Mouse (Mus musculus): ENCODE results near the gene Tlr7. TPM values are rescaled to one million over a fixed set of nuclear protein-coding genes. Genes with fewer than 3 reads are reported as not detected.
"Not testable (repeated sequence)": the region's sequence is repeated elsewhere in the genome, so short reads cannot be mapped to it uniquely, and the experiment has no call there.

Tlr7 gene
- polyA plus RNA-seq (2014; fragmentation: Nextera tagmentation; extraction: Ambion mirVana), result 0.25 and 0.70 TPM in 2 replicates

DNA sequence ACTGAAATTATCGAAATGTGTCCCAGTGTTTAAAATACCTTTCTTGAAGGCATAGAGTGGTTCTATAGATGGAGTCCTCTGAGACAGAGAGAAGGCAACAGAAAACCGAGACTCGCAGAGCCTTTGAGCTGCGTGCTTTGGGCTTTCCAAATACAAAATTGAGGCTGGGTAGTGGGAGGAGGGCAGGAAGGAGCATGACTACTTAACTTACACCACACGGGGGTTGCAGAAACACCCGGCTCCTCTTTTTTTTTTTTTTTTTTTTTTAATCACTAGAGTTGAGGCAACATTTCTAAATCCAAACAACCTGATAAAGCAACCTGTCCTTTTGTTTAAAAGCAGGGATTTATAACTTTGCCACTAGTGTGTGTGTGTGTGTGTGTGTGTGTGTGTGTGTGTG lies at the start of gene Tlr7:
Gene Tlr7 (minus strand): TSS at position 160 of the 400 bp plus-strand sequence.
- Histone ChIP-seq H3K4me3 (ENCODE audit: low read depth, low read length) (no peak within 1 kb of the TSS), H3K4me1 (ENCODE audit: control insufficient read depth, insufficient read depth, low read length) (no peaks in the 10 kb centered on the region), H3K27ac (ENCODE audit: low read depth, low read length) (no peak within 1 kb of the TSS), H3K9me3 (replicated peaks; ENCODE audit: control insufficient read depth, low read length) (no peaks in the 10 kb centered on the region), H3K27me3 (ENCODE audit: control insufficient read depth, insufficient read depth, low read length) (no peaks in the 10 kb centered on the region), H3K4me2 (no peak within 1 kb of the TSS), H3K9ac (ENCODE audit: low read depth, low read length) (no peak within 1 kb of the TSS), H3K36me3 (ENCODE audit: control insufficient read depth, insufficient read depth, low read length) (no peaks in the 10 kb centered on the region)
- no peak for ATAC-seq (replicated peaks; ENCODE audit: insufficient number of reproducible peaks, low FRiP score, low TSS enrichment)
- WGBS (ENCODE audit: insufficient replicate concordance), result 77% methylated on average over 6 of the region's 6 CpGs

DNA sequence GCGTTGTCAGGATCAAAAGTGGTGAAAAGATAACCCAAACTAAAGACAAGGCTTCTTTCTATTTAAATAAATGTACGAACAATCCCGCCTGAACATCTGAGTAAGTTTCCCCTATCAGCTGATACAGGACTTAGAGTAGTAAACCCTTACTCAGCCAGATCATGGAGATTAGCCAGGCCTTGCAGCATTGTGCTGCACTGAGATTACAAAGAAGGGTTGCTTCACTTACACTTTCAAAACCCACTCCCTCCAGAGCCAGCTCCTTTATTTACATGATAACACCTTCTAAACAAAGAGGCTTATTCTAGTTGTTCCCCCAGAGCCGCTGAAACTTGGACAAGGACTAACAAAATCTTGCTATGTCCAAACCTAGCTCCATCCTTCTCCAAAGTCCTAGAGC lies 49.7 kb upstream of the Tlr7 start:
- ATAC-seq (replicated peaks; ENCODE audit: insufficient number of reproducible peaks, low FRiP score, low TSS enrichment), result no peak
- no peak overlapping the region for H3K4me3 ChIP-seq (ENCODE audit: low read depth, low read length)
- no peaks in the 10 kb centered on the region for H3K36me3 ChIP-seq (ENCODE audit: control insufficient read depth, insufficient read depth, low read length)
- H3K9me3 ChIP-seq (replicated peaks; ENCODE audit: control insufficient read depth, low read length), result no peaks in the 10 kb centered on the region
- H3K27me3 ChIP-seq (ENCODE audit: control insufficient read depth, insufficient read depth, low read length), result no peaks in the 10 kb centered on the region
- H3K4me2 ChIP-seq, result no peak overlapping the region; the same call in 1 of the 2 replicates
- H3K4me1 ChIP-seq (ENCODE audit: control insufficient read depth, insufficient read depth, low read length), result no peaks in the 10 kb centered on the region; the same call in 1 of the 2 replicates
- no peak overlapping the region for H3K27ac ChIP-seq (ENCODE audit: low read depth, low read length)
- 47% methylated on average over 4 of the region's 4 CpGs for WGBS (ENCODE audit: insufficient replicate concordance)
- no peak overlapping the region for H3K9ac ChIP-seq (ENCODE audit: low read depth, low read length)

DNA sequence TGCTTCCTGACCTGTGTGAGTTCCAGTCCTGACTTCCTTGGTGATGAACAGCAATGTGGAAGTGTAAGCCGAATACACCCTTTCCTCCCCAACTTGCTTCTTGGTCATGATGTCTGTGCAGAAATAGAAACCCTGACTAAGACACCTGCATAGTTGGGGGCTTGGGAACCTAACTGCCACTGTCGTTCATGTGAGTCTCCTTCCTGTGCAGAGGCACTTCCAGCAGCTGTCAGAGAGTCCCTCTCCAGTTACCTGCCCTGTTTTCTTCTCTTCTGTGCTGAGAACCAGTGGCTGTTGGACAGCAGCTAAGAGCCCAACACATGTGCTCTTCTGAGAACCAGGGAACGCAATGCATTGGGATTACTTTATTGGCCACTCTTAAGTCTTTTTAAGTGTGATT lies 30.9 kb upstream of the Tlr7 start:
- H3K4me2 ChIP-seq; H3K9me3 ChIP-seq (replicated peaks; ENCODE audit: control insufficient read depth, low read length); H3K27ac ChIP-seq (ENCODE audit: low read depth, low read length); ATAC-seq (replicated peaks; ENCODE audit: insufficient number of reproducible peaks, low FRiP score, low TSS enrichment); H3K36me3 ChIP-seq (ENCODE audit: control insufficient read depth, insufficient read depth, low read length); H3K4me3 ChIP-seq (ENCODE audit: low read depth, low read length); H3K4me1 ChIP-seq (ENCODE audit: control insufficient read depth, insufficient read depth, low read length); H3K9ac ChIP-seq (ENCODE audit: low read depth, low read length); H3K27me3 ChIP-seq (ENCODE audit: control insufficient read depth, insufficient read depth, low read length): not testable (repeated sequence)
- WGBS (ENCODE audit: insufficient replicate concordance), result 76% methylated on average over 3 of the region's 3 CpGs

DNA sequence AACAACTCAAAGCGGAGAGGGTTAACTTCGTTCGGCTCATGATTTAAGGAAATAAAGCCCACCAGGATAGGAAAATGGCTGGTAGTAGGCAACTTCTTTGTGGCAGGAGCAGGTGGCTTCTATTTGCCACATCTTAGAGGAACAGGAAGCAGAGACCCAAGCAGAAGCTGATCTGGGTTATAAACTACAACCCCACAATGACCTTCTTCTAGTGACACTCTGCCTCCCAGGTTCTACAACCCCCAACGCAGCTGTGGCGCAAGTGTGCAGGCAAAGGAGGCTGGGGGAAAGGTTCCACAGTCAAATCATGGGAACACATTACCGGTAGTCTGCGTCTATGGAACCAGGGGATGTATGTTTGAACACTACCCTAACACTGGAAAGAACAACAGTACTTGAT lies 29.3 kb upstream of the Tlr7 start:
- 90% methylated on average over 7 of the region's 7 CpGs for WGBS (ENCODE audit: insufficient replicate concordance)
- Histone ChIP-seq H3K9ac (ENCODE audit: low read depth, low read length) (no peak overlapping the region), H3K4me2 (no peak overlapping the region), H3K27ac (ENCODE audit: low read depth, low read length) (no peak overlapping the region), H3K4me3 (ENCODE audit: low read depth, low read length) (no peak overlapping the region), H3K9me3 (replicated peaks; ENCODE audit: control insufficient read depth, low read length) (no peaks in the 10 kb centered on the region), H3K4me1 (ENCODE audit: control insufficient read depth, insufficient read depth, low read length) (no peaks in the 10 kb centered on the region), H3K27me3 (ENCODE audit: control insufficient read depth, insufficient read depth, low read length) (peaks cover 2% of the 10 kb centered on the region; the same call in 1 of the 2 replicates), H3K36me3 (ENCODE audit: control insufficient read depth, insufficient read depth, low read length) (no peaks in the 10 kb centered on the region)
- ATAC-seq (replicated peaks; ENCODE audit: insufficient number of reproducible peaks, low FRiP score, low TSS enrichment), result no peak

DNA sequence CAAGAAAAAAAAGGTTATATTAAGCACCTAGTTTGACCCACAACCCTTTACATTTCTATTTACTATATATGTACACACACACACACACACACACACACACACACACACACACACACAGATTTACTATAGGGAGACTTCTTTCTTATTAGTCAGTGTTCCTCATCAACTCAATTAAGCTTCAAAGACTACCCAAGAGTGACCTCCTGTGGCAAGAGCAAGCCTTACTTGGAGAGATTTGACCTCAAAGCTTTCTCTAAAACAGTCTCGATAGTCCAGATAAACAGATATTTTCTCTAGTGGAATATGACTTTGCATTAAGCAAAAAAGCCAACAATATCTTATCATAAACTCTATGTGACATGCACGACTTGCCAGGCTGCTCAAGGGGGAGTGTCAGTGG lies 27.1 kb upstream of the Tlr7 start:
- no peak overlapping the region for H3K9ac ChIP-seq (ENCODE audit: low read depth, low read length)
- no peak overlapping the region for H3K4me2 ChIP-seq
- H3K9me3 ChIP-seq (replicated peaks; ENCODE audit: control insufficient read depth, low read length), result no peaks in the 10 kb centered on the region
- no peaks in the 10 kb centered on the region for H3K36me3 ChIP-seq (ENCODE audit: control insufficient read depth, insufficient read depth, low read length)
- no peak overlapping the region for H3K27ac ChIP-seq (ENCODE audit: low read depth, low read length)
- no peak overlapping the region for H3K4me3 ChIP-seq (ENCODE audit: low read depth, low read length)
- no peaks in the 10 kb centered on the region for H3K4me1 ChIP-seq (ENCODE audit: control insufficient read depth, insufficient read depth, low read length)
- no peak for ATAC-seq (replicated peaks; ENCODE audit: insufficient number of reproducible peaks, low FRiP score, low TSS enrichment)
- peaks cover 2% of the 10 kb centered on the region; the same call in 1 of the 2 replicates for H3K27me3 ChIP-seq (ENCODE audit: control insufficient read depth, insufficient read depth, low read length)
- WGBS (ENCODE audit: insufficient replicate concordance), result 69% methylated on average over 2 of the region's 2 CpGs

DNA sequence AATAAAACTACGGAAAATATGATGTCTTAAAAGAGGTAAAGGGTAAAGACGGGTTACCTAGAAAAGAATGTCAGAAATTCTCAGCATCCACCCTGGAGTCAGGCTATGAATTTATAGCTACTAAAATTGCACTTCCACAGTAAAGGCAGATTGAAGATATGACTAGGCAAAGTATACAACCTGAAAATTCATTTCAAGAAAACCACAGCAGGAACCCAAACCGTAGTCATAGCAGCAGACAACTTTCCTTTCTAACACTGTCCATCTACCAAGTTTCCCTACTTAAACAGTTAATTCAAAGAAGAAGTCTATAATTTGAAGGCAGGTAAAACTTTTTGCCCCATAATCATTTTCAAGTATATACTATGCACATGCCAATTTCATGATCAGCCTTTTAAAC lies 25.6 kb upstream of the Tlr7 start:
- no peak for ATAC-seq (replicated peaks; ENCODE audit: insufficient number of reproducible peaks, low FRiP score, low TSS enrichment)

DNA sequence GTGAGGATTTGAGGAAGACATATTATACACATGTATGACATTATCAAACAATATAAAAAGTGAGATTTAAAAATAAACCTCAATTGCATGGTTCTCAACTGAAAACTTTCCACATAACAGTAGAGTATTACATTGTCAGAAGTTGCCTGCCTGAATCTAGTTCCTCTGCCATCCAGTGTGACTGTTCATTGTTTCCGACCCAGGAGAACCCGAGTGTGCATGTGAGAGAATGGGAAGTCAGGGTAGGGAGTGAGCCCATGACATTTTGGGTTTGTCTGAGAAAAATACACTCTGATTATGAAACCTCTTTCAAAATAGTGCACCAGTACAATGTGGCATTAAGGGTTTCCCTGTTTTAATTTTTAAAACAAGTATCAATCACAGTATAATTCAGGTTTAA lies 23.3 kb upstream of the Tlr7 start:
- Histone ChIP-seq H3K36me3 (ENCODE audit: control insufficient read depth, insufficient read depth, low read length) (no peaks in the 10 kb centered on the region), H3K4me2 (no peak overlapping the region), H3K27me3 (ENCODE audit: control insufficient read depth, insufficient read depth, low read length) (peaks cover 2% of the 10 kb centered on the region; the same call in 1 of the 2 replicates), H3K9me3 (replicated peaks; ENCODE audit: control insufficient read depth, low read length) (no peaks in the 10 kb centered on the region), H3K27ac (ENCODE audit: low read depth, low read length) (no peak overlapping the region), H3K9ac (ENCODE audit: low read depth, low read length) (no peak overlapping the region), H3K4me1 (ENCODE audit: control insufficient read depth, insufficient read depth, low read length) (no peaks in the 10 kb centered on the region), H3K4me3 (ENCODE audit: low read depth, low read length) (no peak overlapping the region)
- ATAC-seq (replicated peaks; ENCODE audit: insufficient number of reproducible peaks, low FRiP score, low TSS enrichment), result no peak
- WGBS (ENCODE audit: insufficient replicate concordance), result 88% methylated on average over 2 of the region's 2 CpGs

More for the DNA sequence above, 25.6 kb upstream of the Tlr7 start:
- no peak overlapping the region for H3K27ac ChIP-seq (ENCODE audit: low read depth, low read length)
- H3K27me3 ChIP-seq (ENCODE audit: control insufficient read depth, insufficient read depth, low read length), result peaks cover 2% of the 10 kb centered on the region; the same call in 1 of the 2 replicates
- H3K9me3 ChIP-seq (replicated peaks; ENCODE audit: control insufficient read depth, low read length), result no peaks in the 10 kb centered on the region
- no peak overlapping the region for H3K4me2 ChIP-seq
- no peak overlapping the region for H3K9ac ChIP-seq (ENCODE audit: low read depth, low read length)
- H3K36me3 ChIP-seq (ENCODE audit: control insufficient read depth, insufficient read depth, low read length), result no peaks in the 10 kb centered on the region
- H3K4me1 ChIP-seq (ENCODE audit: control insufficient read depth, insufficient read depth, low read length), result no peaks in the 10 kb centered on the region
- H3K4me3 ChIP-seq (ENCODE audit: low read depth, low read length), result no peak overlapping the region
- 85% methylated on average over 3 of the region's 3 CpGs for WGBS (ENCODE audit: insufficient replicate concordance)

DNA sequence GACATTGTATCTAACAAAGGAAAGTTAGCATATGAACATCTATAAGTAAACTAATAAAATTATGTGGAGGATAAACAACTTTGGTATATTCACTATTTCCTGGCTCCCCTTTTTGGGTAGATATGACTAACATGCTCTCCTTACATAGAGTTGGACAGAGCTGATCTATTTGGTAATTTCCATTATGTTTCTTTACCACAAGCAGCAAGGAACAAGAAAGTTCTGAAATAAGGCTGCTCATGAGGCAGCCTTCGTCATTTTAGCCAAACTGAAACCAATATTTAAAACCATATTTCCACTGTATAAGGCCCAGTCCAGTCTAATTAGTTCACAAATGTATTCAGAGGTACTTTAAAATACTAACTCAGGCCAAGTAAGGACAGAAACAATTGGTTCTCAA lies 16.1 kb upstream of the Tlr7 start:
- H3K27me3 ChIP-seq (ENCODE audit: control insufficient read depth, insufficient read depth, low read length), result no peaks in the 10 kb centered on the region
- H3K9ac ChIP-seq (ENCODE audit: low read depth, low read length), result no peak overlapping the region
- no peak for ATAC-seq (replicated peaks; ENCODE audit: insufficient number of reproducible peaks, low FRiP score, low TSS enrichment)
- no peak overlapping the region for H3K27ac ChIP-seq (ENCODE audit: low read depth, low read length)
- no peak overlapping the region for H3K4me3 ChIP-seq (ENCODE audit: low read depth, low read length)
- H3K9me3 ChIP-seq (replicated peaks; ENCODE audit: control insufficient read depth, low read length), result no peaks in the 10 kb centered on the region
- no peaks in the 10 kb centered on the region for H3K4me1 ChIP-seq (ENCODE audit: control insufficient read depth, insufficient read depth, low read length)
- H3K36me3 ChIP-seq (ENCODE audit: control insufficient read depth, insufficient read depth, low read length), result no peaks in the 10 kb centered on the region
- 64% methylated on average over 1 of the region's 1 CpGs for WGBS (ENCODE audit: insufficient replicate concordance)
- H3K4me2 ChIP-seq, result no peak overlapping the region

DNA sequence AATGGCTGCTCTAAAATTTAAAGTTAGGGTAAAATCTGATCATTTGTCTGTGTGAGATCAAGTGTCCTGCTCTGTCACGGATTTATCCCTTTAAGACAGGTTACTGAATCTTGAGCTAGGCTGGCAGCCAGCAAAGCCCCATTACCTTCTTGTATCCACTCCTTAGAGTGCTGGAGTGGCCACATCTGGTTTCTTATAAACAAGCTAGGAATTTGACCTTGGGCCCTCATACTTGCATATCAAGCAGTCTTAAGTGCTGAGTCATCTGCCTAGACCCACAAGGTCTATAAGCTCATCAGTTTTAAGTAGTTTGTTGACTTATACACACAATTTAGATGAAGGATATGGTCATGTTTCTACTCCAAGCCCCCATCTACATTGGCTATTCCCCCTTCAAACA lies 14.0 kb upstream of the Tlr7 start:
- no peaks in the 10 kb centered on the region for H3K27me3 ChIP-seq (ENCODE audit: control insufficient read depth, insufficient read depth, low read length)
- H3K9ac ChIP-seq (ENCODE audit: low read depth, low read length), result no peak overlapping the region
- H3K27ac ChIP-seq (ENCODE audit: low read depth, low read length), result no peak overlapping the region
- no peak for ATAC-seq (replicated peaks; ENCODE audit: insufficient number of reproducible peaks, low FRiP score, low TSS enrichment)
- H3K4me3 ChIP-seq (ENCODE audit: low read depth, low read length), result no peak overlapping the region
- WGBS (ENCODE audit: insufficient replicate concordance), result 72% methylated on average over 1 of the region's 1 CpGs
- no peaks in the 10 kb centered on the region for H3K36me3 ChIP-seq (ENCODE audit: control insufficient read depth, insufficient read depth, low read length)
- no peaks in the 10 kb centered on the region for H3K9me3 ChIP-seq (replicated peaks; ENCODE audit: control insufficient read depth, low read length)
- no peaks in the 10 kb centered on the region for H3K4me1 ChIP-seq (ENCODE audit: control insufficient read depth, insufficient read depth, low read length)
- H3K4me2 ChIP-seq, result no peak overlapping the region

Data from heart, embryonic 11.5 days (tissue).